Mouse (Mus musculus) frontal cortex, postnatal 14 days (tissue): ENCODE data around the gene Fbxl13.
"Not testable (repeated sequence)": the region's sequence is repeated elsewhere in the genome, so short reads cannot be mapped to it uniquely, and the experiment has no call there.

ENCODE experiments used
- DNase-seq, 2 experiments: peaks; one replicate each; pipeline ENCODE4 v3.0.0; 2022; ENCODE audit warnings: low spot score in 2 of 2

Fbxl13 gene

DNA sequence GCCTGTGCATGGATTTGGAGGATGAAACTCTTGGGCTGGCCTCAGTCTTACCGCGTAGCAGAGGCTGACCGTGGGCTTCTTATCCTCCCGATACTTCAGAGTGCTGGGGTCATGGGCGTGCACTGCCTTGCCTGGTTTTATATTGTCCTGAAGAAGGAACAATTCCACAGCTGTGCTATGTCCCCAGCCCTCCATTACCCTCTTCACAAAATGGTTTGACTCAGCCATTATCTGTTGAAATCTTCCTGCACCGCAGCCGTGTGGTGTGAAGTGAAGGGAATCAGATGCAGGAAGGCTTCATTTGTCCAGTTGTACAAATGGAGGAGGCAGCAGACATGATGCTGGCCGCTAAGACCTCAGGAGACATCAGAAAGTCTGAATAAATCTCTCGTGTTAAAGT lies 11.5 kb upstream of the Fbxl13 start:
- no peak for DNase-seq

DNA sequence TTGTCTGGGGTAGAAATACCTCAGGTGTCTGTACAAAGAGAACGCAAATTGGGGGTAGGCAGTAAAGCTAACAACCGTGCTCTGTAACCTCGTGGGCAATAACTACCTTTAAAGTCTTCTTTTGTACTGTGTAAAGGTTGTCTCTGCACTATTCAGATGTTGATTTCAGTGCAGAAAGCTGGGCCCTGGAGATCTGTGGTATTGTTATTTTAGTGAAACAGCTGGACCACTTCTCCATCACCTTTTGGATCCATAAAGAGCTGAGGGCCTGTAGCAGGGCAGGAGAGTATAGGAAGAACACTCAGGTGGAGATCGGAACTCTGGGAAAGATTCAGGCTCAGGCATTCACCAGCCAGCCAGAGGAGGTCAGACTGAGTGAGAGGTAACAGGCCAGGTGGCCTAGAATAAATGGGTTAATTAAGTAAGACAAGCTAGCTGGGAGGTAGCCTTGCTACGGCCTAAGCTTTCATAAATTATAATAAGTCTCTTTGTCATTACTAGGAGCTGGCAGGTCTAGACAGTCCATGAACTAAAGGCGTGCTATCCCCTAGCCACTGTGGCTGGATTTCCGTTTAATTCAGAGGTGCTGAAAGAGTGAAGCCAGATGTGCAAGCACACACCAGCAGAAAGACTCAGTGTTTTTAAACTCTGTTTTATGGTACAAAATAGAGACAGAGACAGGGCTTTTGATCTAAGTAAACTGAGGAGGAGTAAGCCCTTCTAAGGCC lies 6.6 kb upstream of the Fbxl13 start:
- DNase-seq, result no peak

DNA sequence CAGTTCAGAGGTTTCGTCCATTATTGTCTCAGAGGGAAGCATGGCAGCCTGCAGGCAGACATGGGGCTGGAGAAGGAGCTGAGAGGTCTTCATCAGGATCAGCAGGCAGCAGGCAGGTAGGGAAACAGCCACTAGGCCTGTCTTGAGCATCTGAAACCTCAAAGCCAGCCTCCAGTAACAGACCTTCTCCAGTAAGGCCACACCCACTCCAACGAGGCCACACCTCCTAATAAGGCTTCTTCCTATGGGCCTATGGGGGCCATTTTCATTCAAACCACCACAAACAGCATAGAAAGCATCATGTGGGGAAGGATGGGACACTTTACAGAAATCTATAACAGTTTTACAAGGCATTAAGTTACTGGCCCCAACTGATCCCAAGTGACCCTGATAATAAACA lies 5.3 kb upstream of the Fbxl13 start:
- DNase-seq, result no peak

DNA sequence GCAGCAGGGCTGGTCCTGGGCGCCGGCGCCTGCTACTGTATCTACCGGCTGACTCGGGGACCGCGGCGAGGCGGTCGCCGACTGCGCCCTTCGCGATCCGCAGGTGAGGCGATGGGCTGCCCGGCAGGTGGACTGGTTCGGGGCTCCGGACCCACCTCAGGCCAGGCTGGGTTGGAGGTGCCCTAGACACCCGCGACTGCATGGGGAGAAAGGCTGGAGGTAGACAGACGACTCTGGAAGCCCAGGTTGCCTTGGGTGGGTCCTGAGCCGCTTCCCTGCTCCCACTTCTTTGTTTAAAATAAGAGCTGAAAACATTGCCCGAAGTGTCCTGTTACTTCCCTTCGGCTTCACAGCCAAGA lies 678 bp upstream of the Fbxl13 start:
- DNase-seq, result no peak

DNA sequence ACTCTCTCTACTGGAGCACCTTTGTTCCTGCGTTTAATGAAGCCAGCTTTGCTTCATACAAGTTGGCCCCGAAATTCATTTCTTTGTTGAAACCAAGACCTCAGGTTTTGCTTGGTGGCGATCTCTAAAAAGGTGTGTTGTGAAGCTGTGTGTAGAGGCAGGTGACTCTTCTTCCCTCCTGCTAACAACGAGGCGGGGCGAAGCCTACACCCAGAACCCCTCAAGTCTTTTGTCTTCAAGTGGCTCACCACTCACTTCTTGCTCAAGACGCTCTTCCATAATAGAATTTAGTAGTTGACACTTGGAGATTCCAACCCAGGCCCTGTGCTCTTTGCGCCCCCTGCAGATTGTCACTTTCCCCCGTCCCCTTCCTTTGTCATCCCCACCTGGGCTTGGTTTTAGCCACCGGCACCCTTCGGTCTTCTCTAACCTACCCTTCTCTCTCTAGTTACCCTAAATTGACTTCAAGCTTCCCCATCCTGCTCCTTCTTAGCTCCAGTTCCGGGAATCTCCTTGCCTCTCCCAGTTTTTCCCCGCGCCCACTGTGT lies 469 bp downstream of the Fbxl13 start:
- DNase-seq, result no peak

DNA sequence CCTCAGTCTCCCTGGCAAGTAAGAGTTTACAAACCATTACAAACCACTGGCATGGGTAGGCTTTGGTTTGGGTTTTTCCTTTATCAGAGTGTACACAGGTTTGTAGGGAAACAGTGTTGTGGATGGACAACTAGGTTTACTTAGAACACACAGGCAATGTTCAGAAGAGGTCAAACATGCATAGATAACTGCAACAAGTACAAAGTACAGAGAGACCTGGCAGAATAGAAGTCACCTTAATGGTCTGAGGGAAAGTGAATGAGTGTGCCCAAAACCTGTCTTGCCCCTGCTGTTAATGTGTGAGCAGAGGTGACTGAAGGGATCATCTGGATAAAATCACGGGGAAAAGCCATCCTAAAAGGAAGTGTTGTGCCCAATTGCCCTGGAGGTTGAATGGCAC lies 1.8 kb downstream of the Fbxl13 start:
- no peak for DNase-seq

DNA sequence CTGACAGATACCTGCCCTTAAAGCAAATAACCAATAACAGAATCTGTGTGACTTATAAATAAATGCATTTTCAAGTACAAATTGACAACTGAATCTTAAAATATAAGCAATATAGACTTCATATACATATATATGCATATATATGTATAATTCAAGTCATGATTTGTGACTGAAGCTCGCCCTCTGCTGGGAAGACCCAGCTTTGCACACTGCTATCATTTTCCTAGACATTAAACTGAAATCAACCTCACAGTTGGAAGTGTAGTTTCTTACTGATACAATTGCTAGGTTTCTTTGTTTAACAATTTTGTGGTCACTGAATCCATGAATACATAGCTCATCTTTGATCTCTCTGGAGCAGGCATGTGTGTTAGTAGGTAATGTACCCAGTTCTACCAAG lies 4.5 kb downstream of the Fbxl13 start:
- DNase-seq, result peak in 1 of 2 experiments; percentile 70

DNA sequence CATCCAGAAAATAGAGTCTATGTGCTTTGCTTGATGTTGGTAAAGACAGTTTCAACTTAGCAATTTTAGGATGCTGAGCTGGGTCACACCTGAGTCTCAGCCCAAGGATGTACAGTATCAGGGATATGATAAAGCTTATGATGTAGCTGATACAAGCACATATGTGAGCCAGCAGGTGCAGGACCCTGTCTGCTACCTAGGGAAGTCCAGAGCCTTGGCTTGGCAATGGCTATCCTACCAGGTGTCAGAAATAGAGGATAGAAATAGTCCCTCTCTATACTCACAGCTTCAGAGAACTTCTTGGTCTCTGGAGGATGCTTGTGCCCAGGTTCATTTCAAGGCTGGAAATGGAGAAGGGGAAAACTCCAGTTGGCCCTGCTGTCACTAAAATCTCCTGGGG lies 19.5 kb downstream of the Fbxl13 start:
- no peak for DNase-seq

DNA sequence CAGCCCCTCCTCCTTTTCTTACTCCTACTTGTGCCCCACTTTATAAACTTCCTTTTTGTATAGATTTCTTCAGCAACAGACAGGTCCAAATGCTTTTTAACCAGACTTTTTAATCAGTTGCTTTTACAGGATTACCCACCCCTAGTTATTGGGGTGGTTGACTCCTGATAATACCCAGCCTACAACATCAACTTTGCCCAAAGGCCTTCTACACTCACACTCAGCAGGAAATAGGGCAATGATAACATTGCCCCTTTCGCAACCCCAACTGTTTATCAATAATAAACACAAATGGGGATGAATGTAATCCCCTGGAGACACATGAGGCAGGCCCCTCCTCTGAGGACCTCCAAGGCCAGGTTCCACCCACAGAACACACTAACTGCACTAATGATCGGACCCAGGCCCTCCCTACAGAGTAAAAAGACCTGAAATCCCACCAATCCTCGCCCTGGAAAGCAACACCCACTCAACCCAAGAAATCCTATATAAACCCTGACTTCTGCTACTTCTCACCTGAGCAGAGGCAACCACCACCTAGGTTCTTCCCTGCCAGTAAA lies 28.9 kb downstream of the Fbxl13 start:
- no peak for DNase-seq

DNA sequence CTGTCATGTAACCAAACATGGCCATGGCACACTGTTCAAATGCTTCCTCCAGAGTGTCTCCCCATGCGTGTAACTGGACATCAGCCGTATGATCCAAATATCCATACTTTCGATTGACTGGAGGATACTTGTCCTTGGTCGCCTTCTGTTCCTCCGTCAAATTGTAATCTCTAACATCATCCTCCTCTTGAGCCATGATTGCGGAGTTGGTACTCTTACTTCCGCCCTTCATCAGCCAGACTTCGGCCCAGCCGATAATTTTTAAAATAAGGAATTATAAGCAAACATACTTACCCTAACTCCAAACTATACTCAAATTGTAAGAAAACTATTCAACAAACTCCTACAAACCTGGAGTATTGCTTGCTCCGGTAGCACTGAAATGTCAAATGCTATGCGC lies 31.1 kb downstream of the Fbxl13 start:
- DNase-seq, result not testable (repeated sequence)

DNA sequence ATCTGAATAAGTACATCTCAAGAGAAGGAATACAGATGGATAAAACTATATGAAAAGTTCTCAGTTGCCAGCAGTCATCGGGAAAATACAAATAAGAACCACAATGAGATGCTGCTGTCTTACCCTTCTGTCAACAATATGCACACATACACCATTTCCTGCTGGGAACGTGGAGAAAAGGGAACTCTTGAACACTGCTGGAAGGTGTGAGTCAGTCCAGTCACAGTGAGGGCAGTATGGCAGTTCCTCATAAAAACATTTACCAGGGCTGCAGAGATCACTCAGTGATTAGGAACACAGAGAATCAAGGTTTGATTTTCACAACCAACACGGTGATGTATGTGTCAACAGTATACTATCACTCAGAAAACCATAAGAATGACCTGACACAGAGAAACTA lies 34.4 kb downstream of the Fbxl13 start:
- DNase-seq, result no peak

DNA sequence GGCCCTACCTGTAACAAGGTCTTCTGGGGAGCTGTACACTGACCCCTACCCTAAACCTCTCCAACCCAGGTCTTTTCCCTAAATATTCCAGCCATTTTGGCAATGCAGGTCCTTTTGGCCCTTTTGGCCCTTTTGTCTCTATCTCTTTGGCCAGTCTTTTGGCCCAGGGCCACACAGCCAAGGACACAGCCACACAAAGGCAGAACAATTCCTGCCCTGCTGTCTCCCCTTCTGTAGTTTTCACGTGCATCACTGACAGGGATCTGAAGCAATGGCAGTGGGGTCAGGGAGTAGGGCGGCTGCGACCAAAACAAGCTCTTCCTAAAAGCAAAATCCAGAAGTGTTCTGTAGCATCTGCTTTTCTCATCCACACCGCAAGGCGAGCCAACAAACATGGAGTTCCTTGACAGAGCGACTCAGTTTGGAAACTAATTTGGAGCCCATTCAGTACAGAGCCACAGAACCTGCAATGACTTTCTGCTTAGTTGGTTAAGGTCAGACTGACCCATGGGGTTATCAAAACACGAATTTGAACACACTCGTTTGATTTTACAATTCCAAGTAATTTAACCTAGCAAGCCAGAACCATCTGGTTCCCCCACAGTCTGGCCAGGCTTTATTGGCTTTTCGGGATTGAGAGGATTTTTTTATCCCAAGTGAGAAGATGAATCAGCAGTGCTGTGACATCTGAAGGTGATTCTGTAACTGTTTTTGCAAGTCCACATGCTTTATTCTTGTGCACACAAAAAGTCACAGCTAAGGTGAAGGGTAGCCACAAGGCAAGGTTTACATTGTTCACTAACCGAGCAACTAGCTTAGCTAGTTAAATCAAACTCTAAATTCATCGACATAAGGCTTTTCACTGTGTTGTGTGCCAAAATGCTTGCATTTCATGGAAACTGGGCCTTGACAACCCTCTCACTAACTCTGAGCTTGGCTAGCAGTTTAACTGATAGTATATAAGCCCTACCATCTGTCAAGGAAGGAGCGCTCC lies 36.8 kb downstream of the Fbxl13 start:
- DNase-seq, result peak in 1 of 2 experiments; percentile 8

DNA sequence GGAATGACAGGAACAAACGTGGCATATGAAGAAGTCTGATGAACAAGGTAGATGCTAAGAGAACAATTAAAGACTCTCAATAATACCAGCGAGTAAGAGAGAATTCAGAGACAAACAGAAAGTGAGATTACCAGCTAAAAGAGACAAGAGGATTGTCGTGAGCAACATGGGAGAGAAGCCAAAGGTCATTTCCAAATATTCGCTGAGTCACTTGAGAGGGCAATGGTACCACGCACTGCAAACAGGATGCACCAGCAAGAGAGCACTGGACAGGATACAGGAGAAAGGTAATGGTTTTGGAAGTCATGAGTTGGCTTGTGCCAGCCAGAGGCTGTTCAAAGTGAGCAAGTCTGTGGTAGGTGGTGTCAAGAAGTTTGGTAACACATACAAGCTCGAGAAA lies 39.5 kb downstream of the Fbxl13 start:
- no peak for DNase-seq

DNA sequence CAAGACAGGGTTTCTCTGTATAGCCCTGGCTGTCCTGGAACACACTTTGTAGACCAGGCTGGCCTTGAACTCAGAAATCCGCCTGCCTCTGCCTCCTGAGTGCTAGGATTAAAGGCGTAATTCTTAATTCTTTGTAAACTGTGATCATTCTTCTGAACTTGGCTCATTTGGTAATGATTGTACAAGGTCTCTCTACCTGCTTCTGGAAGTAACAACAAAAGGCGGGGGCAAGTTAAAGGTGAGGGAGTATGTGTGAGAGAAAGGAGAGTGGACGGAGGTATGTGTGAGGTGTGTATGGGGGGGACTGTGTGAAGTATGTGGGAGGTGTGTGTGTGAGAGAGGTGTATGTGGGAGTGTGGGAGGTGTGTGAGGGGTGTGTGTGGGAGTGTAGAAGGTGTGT lies 45.5 kb downstream of the Fbxl13 start:
- no peak for DNase-seq

DNA sequence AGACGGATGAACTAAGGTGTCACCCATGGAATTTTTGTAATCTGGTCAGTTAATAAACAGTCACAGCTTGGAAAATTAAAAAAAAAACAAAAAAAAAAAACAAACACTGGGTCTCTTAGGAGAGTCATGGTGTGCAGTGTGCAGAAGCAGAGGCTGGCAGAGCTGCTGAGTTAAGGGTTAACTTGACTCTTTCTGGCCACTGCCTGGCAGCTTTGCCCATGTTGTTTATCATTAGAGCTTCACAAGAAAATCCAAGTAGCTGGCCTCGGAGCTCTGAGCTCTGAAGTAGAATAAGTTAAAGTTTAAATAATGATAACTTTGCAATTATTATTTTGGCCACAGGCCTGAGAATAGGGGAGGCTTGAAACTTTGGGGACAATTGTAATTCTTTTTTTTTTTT lies 45.9 kb downstream of the Fbxl13 start:
- DNase-seq, result not testable (repeated sequence)

DNA sequence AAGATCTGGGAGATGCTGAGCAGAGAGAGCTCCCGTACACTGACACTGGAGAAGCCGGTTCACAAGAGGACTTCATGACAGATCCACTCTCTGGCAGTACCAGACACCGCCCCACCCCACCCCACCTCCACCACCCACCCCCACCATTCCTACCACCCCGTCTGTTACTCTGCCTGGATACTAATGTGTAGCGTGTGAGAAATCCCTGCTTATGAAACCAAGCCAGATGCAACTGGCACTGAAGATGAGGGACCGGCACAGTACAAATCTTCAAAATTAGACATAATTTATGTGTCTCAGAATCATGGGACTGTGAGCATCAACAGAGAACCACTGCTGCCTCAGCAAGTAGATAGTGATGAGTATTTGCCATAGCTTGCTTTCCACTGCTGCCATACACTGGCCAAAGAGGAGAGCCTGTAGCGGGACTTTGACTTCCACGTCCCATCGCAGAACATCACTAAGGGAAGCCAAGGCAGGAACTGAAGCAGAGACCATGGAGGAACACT lies 52.2 kb downstream of the Fbxl13 start:
- no peak for DNase-seq

DNA sequence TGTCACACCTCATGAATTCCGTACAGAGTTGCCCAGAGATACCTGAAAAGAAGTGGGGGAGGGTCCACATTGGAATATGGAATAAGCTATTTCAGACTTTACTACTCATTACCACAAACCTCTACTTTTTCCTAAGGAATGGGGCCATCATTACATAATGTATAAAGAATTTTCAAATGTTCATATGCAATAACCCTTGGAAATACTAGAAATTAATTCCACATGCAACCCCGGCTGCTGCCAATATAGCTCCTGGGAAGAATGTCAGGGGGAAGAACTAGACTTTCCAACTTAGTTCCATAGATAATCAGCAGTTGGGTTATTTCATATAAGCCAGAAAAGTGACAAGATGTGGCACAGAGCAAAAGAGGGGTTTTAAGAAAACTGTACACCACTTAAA lies 53.3 kb downstream of the Fbxl13 start:
- DNase-seq, result no peak

DNA sequence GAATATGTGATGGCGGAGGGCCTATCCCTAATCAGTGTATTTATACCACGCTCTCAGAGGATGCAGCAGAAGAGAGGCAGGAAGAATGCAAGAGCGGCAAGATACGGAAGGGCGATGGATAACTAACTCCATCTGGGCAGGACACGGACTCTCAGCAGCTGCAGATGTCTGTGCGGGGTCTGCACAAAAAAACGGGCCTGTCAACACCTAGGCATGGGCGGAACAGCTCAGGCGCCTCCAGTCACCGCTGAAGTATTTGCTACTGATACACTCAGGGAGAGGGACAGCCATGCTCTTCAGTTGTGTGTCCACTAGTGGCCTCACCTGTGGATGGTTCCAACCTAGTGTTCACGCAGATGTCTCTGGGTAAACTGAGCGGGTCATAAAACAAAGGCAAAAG lies 57.2 kb downstream of the Fbxl13 start:
- no peak for DNase-seq

DNA sequence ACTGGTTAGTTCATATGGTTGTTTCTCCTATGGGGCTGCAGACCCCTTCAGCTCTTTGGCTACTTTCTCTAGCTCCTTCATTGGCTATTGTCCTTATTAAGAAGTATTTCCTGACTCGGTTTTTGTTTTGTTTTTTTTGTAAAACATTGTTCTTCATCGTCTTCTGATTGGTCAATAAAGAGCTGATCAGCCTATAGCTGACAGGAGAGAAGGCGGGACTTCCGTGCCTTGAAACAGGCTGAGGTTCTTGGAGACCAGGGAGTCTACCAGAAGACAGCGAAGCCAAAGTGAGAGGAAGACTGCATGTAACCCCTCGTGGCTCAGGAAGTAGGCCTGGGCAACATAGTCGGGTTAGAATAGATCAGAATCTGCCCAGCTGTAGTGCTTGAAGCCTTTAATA lies 57.8 kb downstream of the Fbxl13 start:
- DNase-seq, result no peak

DNA sequence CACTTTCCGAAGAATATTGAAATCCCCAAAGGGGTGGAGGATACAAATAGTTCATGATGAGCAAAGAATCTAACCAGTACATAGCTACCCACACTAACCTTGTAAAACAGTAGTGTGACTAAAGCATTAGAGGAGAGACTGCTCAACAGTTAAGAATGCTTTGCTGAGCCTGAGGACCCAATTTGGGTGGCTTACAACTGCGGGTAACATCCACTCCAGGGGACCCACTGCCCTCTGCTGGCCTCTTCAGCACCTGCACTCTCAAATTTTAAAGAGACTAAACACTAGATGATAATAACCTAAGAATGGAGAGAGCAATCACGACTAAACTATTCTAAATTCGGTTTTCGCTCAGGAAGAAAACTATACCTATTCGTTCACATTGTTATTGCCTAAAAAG lies 58.7 kb downstream of the Fbxl13 start:
- DNase-seq, result no peak

DNA sequence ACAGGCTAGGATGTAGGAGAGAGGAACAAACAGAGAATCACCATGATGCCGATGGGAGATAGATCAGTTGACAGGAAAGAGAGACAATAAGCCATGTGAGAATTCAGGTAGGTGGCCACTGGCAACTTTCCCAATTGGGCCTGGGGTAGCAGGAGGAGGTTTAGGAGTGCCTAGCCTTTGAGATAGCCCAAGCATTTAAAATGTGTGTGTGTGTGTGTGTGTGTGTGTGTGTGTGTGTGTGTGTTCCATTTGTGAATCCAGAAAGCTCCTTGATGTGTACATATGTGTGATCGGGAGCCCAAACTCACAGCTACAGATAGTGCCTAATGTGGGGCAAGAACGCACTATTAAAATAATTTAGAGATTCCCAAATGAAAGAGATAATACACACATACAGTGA lies 67.3 kb downstream of the Fbxl13 start:
- no peak for DNase-seq

DNA sequence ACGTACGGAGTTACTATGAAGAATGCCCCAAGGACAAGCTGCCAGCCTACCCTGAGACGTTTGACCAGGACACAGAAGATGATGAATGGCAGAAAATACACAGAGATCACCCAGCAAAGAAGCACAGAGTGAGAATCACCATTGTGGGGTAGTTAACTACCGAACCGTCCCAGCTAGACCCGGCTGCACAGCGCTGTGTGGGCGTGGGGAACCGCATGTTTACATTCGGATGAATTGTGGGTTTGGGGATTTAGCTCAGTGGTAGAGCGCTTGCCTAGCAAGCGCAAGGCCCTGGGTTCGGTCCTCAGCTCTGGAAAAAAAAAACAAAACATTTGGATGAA lies 70.3 kb downstream of the Fbxl13 start:
- DNase-seq, result no peak
